Mouse (Mus musculus) natural killer cell, adult 2 months (primary cell): ENCODE data around the gene Paqr8.

Experiments used
- DNase-seq, 2 experiments: peaks; one replicate each; pipeline ENCODE4 v3.0.0; 2022; ENCODE audit warnings: low spot score in 2 of 2

Gene Paqr8

DNA sequence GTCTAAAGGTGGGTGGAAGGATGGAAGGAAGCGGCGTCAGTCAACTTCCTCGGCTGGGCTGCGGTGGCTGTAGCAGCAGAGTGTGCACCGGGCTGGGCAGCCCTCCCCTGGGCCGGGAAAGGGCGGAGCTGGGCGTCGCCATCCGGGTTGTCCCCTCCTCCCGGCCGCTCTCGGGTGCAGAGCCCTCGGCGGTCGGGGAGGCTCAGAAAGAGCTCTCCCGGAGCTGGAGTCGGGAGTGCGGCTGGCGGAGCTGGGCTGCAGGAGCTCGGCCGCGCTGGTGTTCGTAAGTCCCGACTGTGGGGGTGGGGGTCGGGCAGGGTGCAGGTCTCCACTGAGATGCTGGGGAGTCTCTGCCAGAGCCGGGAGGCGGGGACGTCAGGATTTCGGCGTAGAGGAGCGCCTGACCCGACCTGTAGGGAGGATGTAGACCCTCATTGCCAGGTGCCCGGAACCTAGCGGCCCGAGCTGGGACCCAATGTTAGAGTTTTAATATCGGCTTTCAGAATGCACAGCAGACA lies at the start of gene Paqr8:
TSS of gene Paqr8 (plus strand) at position 203 of the 518 bp plus-strand sequence.
- DNase-seq, result peak; percentile 35 to 52

- no peak for DNase-seq
Measured at GRCm38 (mm10) chr1:20856924-20857902, 33.2 kb upstream of the Paqr8 start.

GRCm38 (mm10) chr1:20860775-20861174 lies 29.6 kb upstream of the Paqr8 start:
- no peak for DNase-seq

- no peak for DNase-seq
Measured at GRCm38 (mm10) chr1:20861865-20862264, 28.5 kb upstream of the Paqr8 start.

GRCm38 (mm10) chr1:20863452-20864172 lies 26.8 kb upstream of the Paqr8 start:
- no peak for DNase-seq

DNA sequence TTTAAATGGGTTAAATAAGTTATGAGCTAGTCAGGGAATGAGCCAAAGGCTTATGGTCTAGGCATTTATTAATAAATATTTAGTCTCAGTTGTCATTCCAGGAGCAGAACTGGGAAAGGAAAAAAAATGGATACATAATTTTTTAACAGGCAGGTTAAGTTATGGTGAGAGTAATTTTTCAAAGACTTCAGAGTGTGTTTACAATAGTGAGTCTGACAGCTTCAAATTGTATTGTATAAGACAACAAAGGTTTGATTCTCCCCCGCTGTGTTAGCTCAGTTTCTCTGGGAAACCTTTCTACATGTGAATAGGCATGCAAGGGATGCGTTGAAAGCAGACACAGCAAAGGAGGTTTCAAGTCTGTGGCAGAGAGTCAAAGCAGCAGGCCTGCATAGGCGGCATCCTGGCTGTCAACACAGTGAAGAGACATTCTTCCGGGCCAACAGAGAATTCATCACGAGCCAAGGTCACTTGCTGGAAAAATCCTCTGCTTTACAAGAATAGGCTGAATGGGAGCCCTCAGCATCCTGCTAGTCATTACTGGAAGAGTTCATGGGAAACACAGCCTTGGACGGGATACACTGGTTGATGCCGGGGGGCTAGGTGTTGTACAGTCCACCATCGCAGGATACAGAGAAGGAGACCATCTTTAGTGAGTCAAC lies 23.0 kb upstream of the Paqr8 start:
- DNase-seq, result no peak

GRCm38 (mm10) chr1:20868036-20868435 lies 22.4 kb upstream of the Paqr8 start:
- no peak for DNase-seq

GRCm38 (mm10) chr1:20870887-20871286 lies 19.5 kb upstream of the Paqr8 start:
- no peak for DNase-seq

GRCm38 (mm10) chr1:20872496-20872895 lies 17.9 kb upstream of the Paqr8 start:
- no peak for DNase-seq

- DNase-seq, result no peak
Measured at GRCm38 (mm10) chr1:20874061-20874460, 16.3 kb upstream of the Paqr8 start.

DNA sequence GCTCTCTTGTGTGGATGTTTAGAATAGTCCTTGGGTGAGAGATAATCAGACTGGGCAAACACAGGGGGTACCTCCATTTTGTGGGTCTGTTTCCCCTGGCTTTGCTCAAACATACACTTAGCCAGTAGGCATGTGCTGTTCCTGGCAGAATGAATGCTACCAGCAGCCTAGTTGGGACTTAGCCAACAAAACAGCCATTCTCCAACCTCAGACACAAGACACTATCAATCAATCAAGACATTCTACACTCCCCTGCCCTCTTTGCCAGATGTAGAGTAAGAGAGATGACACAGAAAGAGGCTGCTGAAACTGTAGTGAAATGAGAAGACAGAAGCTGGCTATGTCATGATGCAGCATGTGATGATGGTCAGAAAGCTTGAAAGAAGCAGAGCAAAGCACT lies 13.1 kb upstream of the Paqr8 start:
- no peak for DNase-seq

- DNase-seq, result no peak
Measured at GRCm38 (mm10) chr1:20879361-20879760, 11.0 kb upstream of the Paqr8 start.

GRCm38 (mm10) chr1:20883079-20883478 lies 7.3 kb upstream of the Paqr8 start:
- no peak for DNase-seq

- no peak for DNase-seq
Measured at GRCm38 (mm10) chr1:20889677-20890403, 566 bp upstream of the Paqr8 start.

DNA sequence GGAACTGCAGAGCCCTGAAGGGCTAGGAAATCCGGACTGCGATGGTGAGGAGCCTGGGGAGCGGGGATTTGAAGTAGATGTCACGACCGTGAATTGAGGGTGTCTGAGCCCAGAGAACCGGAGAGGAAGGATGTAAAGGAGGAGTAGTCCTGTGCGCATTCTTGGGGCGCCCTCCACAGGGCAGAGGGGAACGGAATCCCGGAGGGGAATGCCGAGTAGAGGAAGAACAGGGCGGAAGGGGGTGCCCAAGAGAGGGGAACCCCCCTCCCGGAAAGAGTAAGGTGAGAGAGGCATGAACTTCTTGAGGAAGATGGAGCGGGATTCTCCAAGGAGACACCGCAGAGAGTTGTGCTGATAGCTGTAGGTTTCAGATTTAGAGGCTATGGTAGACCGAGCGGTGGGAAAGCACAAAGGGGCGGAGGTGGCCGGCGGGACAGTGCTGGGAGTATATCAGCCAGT lies 564 bp downstream of the Paqr8 start:
- DNase-seq, result peak; percentile 10 to 37

DNA sequence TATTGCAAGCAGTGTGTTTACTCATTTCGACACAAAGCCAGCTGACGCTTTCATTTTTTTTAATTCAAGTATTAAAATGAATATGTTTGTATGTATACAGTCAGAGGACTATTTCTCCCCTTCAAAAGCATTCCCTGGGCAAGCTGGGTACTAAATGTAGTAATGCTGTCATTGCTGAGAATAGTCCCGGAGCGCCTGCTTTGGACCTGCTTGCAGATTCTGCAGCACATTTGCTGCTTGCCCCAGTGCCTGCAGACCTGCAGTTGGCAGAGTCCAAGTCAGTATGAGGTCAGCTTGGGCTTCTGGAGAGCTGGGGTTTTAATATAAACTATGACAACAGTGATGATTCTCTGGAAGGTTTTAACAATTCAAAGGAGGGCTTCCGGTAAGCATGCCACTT lies 2.7 kb downstream of the Paqr8 start:
- DNase-seq, result no peak

GRCm38 (mm10) chr1:20898391-20898790 lies 8.0 kb downstream of the Paqr8 start:
- DNase-seq, result no peak

GRCm38 (mm10) chr1:20900336-20900735 lies 9.9 kb downstream of the Paqr8 start:
- no peak for DNase-seq

- no peak for DNase-seq
Measured at GRCm38 (mm10) chr1:20905501-20906127, 15.2 kb downstream of the Paqr8 start.

DNA sequence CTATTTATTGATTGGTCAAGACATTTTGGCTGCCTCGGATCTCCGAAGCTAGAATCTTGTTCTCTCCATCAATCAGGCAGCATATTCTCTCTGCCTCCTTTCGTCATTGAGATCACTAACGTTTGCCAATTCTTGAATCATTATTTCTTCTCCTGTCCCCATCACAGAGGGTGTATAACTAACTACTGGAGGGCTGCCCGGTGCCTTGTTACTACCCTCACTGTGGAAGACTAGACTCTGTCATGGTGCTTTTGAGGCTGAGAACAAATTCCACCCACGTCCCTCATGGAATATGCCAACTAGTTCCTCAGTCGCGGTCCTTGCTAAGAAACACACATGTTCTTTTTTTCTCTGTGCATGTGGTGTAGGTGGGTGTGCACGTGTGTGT lies 15.7 kb downstream of the Paqr8 start:
- DNase-seq, result no peak

DNA sequence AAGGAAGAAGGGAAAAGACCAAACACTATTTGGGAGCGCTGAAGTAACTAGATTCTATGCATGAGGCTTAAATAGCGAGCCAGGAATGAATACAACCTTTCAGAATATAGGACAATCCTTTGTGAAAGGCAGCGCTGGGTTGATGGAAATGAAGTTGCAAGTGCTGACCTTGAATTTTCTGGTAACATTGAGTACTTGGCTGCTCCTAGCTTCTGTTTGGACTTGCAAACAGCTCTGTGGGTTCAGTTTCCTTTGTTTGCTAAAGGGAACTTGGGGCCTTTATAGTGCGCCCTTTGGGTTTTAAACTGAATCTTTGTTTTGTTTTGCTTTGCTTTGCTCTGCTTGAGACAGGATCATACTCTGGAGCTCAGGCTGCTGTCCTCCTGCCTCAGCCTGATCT lies 18.1 kb downstream of the Paqr8 start:
- DNase-seq, result no peak
